Mouse (Mus musculus) intestine, embryonic 14.5 days (tissue): ENCODE measurements around the gene Slpi. TPM values are rescaled to one million over a fixed set of nuclear protein-coding genes. Genes with fewer than 3 reads are reported as not detected.
"Not testable (repeated sequence)": the region's sequence is repeated elsewhere in the genome, so short reads cannot be mapped to it uniquely, and the experiment has no call there.

Experiments used
- ATAC-seq: fragments of 200-750 bp; cut with Nextera tagmentation; replicated peaks from 2 replicates; pipeline ENCODE4 v1.8.0; 2017; ENCODE audit warnings: low read depth, moderate number of reproducible peaks, moderate TSS enrichment, moderate library complexity; ENCODE audit not compliant: low FRiP score, low TSS enrichment
- DNase-seq: peaks from one replicate; pipeline ENCODE4 v3.0.0-alpha.2; 2018; ENCODE audit warnings: low spot score
- H3K27ac ChIP-seq: fragments of 300-500 bp; sonication (generic); 2 replicates; pipeline ENCODE4 v1.5.1; 2014; ENCODE audit warnings: low read depth, mild to moderate bottlenecking, control low read depth
- H3K27me3 ChIP-seq: fragments of 300-500 bp; sonication (generic); replicated peaks from 2 replicates; pipeline ENCODE4 v1.6.1; 2014; ENCODE audit warnings: low read length, control low read depth; ENCODE audit not compliant: control insufficient read depth, insufficient read depth
- H3K36me3 ChIP-seq: fragments of 300-500 bp; sonication (generic); 2 replicates; pipeline ENCODE4 v1.6.1; 2014; ENCODE audit warnings: low read length, control low read depth; ENCODE audit not compliant: control insufficient read depth, insufficient read depth
- H3K4me1 ChIP-seq: fragments of 300-500 bp; sonication (generic); replicated peaks from 2 replicates; pipeline ENCODE4 v1.6.1; 2014; ENCODE audit warnings: low read length, control low read depth, mixed read lengths; ENCODE audit not compliant: control insufficient read depth, insufficient read depth
- H3K4me2 ChIP-seq: fragments of 300-500 bp; sonication (generic); 2 replicates; pipeline ENCODE4 v1.6.1; 2014; ENCODE audit warnings: low read length
- H3K4me3 ChIP-seq: fragments of 300-500 bp; sonication (generic); 2 replicates; pipeline ENCODE4 v1.5.1; 2014; ENCODE audit warnings: low read depth, low read length, control low read depth, mixed read lengths
- H3K9ac ChIP-seq: fragments of 300-500 bp; sonication (generic); 2 replicates; pipeline ENCODE4 v1.6.1; 2014; ENCODE audit warnings: mild to moderate bottlenecking, low read length
- H3K9me3 ChIP-seq: fragments of 300-500 bp; sonication (generic); 2 replicates; pipeline ENCODE4 v1.6.1; 2016; ENCODE audit warnings: low read length, control low read depth; ENCODE audit not compliant: control insufficient read depth
- WGBS: fragments of 180-500 bp; shearing (Covaris S2); extraction: QIAGEN DNeasy Blood & Tissue Kit; methylation state at CpG from one replicate; pipeline ENCODE4 v1.1.7; 2014; 5-methylcytosine and 5-hydroxymethylcytosine counted together
- microRNA-seq: library from miRNA; unstranded; fragments of <30 nt; microRNA quantifications from one replicate; pipeline ENCODE4, GENCODE M21; 2016
- polyA plus RNA-seq: library from polyadenylated mRNA; unstranded; fragments of >200 nt; fragmentation: Nextera tagmentation; extraction: Ambion mirVana; gene quantifications from 2 replicates; pipeline ENCODE4 v1.2.1, GENCODE M21; 2014

Gene Slpi
- polyA plus RNA-seq, 1 experiment from 2014 or later, result 0.32 TPM

DNA sequence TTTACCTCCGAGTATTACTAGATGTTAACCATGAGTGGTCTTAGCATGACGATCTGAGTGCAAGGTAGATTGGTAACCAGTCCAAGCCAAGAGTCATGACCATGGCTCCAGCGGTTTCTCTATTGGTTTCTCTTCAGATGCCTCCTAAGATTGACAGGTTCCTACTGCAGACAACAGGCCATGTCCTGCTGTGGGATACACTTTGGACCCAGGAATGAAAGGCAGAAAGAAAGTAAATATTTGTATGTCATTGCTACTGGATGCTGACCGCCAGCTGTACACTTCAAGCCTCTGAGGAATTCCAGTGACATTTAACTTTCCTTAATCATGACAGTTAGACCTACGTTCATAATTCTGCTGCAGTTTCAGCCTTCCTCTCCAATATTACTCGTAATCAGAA lies 67.9 kb downstream of the Slpi start:
- Histone ChIP-seq H3K27ac (no peak overlapping the region), H3K4me2 (no peak overlapping the region), H3K9me3 (no peaks in the 10 kb centered on the region), H3K9ac (no peak overlapping the region), H3K27me3 (no peaks in the 10 kb centered on the region), H3K4me3 (no peak overlapping the region), H3K4me1 (no peaks in the 10 kb centered on the region), H3K36me3 (no peaks in the 10 kb centered on the region)
- no peak for DNase-seq
- no peak for ATAC-seq
- 81% methylated on average over 6 of the region's 6 CpGs for WGBS

GRCm38 (mm10) chr2:164316451-164316850 lies 72.4 kb downstream of the Slpi start, which contains the start of gene Svs6:
Gene Svs6 (plus strand): TSS chr2:164316751.
- not testable (repeated sequence) for DNase-seq, H3K9me3 ChIP-seq, H3K9ac ChIP-seq, H3K36me3 ChIP-seq, H3K4me3 ChIP-seq, H3K27ac ChIP-seq, H3K4me1 ChIP-seq, ATAC-seq, H3K27me3 ChIP-seq, H3K4me2 ChIP-seq
- WGBS, result 83% methylated on average over 1 of the region's 1 CpGs

GRCm38 (mm10) chr2:164315460-164315859 lies 73.4 kb downstream of the Slpi start:
- DNase-seq, H3K4me1 ChIP-seq, H3K9me3 ChIP-seq, H3K9ac ChIP-seq, H3K27me3 ChIP-seq, H3K27ac ChIP-seq, ATAC-seq, H3K4me3 ChIP-seq, H3K4me2 ChIP-seq, H3K36me3 ChIP-seq: not testable (repeated sequence)

GRCm38 (mm10) chr2:164312599-164312998 lies 76.3 kb downstream of the Slpi start:
- ATAC-seq, result no peak

More at GRCm38 (mm10) chr2:164312599-164312998, 76.3 kb downstream of the Slpi start:
- H3K4me2 ChIP-seq, result no peak overlapping the region
- H3K36me3 ChIP-seq, result no peaks in the 10 kb centered on the region
- H3K9ac ChIP-seq, result no peak overlapping the region
- DNase-seq, result no peak
- no peak overlapping the region for H3K4me3 ChIP-seq
- 85% methylated on average over 5 of the region's 5 CpGs for WGBS
- H3K27ac ChIP-seq, result no peak overlapping the region
- no peaks in the 10 kb centered on the region for H3K9me3 ChIP-seq
- H3K27me3 ChIP-seq, result no peaks in the 10 kb centered on the region
- no peaks in the 10 kb centered on the region for H3K4me1 ChIP-seq

Small RNAs within 50 kb of the gene (microRNA-seq; reads per million reads assigned to microRNA genes)
- not detected for gene Mir7678

Other genes starting within 250 kb of the Slpi start
- 0.12 and 0.43 TPM in 2 replicates for gene Kcns1, start 218.0 kb downstream of the Slpi start, polyA plus RNA-seq
- not detected in 2 replicates for gene Wfdc5, start 206.4 kb downstream of the Slpi start, polyA plus RNA-seq
- not detected in 2 replicates for gene Wfdc12, start 198.5 kb downstream of the Slpi start, polyA plus RNA-seq
- not detected in 2 replicates for gene Wfdc15a, start 189.0 kb downstream of the Slpi start, polyA plus RNA-seq
- 18.9 and 31.3 TPM in 2 replicates for gene Wfdc15b, start 167.4 kb downstream of the Slpi start, polyA plus RNA-seq
- gene Svs2, start 150.6 kb downstream of the Slpi start, polyA plus RNA-seq, result not detected in 2 replicates
- gene Svs3b, start 132.5 kb downstream of the Slpi start, polyA plus RNA-seq, result not detected in 2 replicates
- gene Svs4, start 110.6 kb downstream of the Slpi start, polyA plus RNA-seq, result not detected in 2 replicates
- gene Svs3a, start 99.8 kb downstream of the Slpi start, polyA plus RNA-seq, result not detected in 2 replicates
- not detected in 2 replicates for gene Svs6, start 72.3 kb downstream of the Slpi start, polyA plus RNA-seq
- gene Svs5, start 56.4 kb downstream of the Slpi start, polyA plus RNA-seq, result 0.31 TPM in 1 of 2 replicates, not detected in the other
- 0.07 and 10.4 TPM in 2 replicates for gene Rbpjl, start 14.0 kb upstream of the Slpi start, polyA plus RNA-seq
- gene Matn4, start 16.1 kb upstream of the Slpi start, polyA plus RNA-seq, result 1.7 and 1.9 TPM in 2 replicates
- 104 and 110 TPM in 2 replicates for gene Sdc4, start 54.8 kb upstream of the Slpi start, polyA plus RNA-seq
- 65.2 and 67.2 TPM in 2 replicates for gene Sys1, start 67.9 kb upstream of the Slpi start, polyA plus RNA-seq
- 11.6 and 17.4 TPM in 2 replicates for gene Gm20458, start 71.9 kb upstream of the Slpi start, polyA plus RNA-seq
- not detected in 2 replicates for gene Trp53tg5, start 84.6 kb upstream of the Slpi start, polyA plus RNA-seq
- gene Dbndd2, start 97.0 kb upstream of the Slpi start, polyA plus RNA-seq, result 9.4 and 12.5 TPM in 2 replicates
- gene Pigt, start 108.4 kb upstream of the Slpi start, polyA plus RNA-seq, result 72.4 and 79.7 TPM in 2 replicates
- gene Wfdc2, start 173.3 kb upstream of the Slpi start, polyA plus RNA-seq, result 79.5 and 85.7 TPM in 2 replicates
- not detected in 2 replicates for gene Spint3, start 184.4 kb upstream of the Slpi start, polyA plus RNA-seq
- 1.5 and 3.2 TPM in 2 replicates for gene Wfdc6a, start 196.4 kb upstream of the Slpi start, polyA plus RNA-seq
- gene Eppin, start 204.5 kb upstream of the Slpi start, polyA plus RNA-seq, result not detected in 2 replicates
- not detected in 2 replicates for gene Wfdc6b, start 224.4 kb upstream of the Slpi start, polyA plus RNA-seq
- not detected in 2 replicates for gene Wfdc8, start 224.5 kb upstream of the Slpi start, polyA plus RNA-seq
- not detected in 2 replicates for gene Wfdc16, start 249.7 kb upstream of the Slpi start, polyA plus RNA-seq